Mouse (Mus musculus) kidney, adult 8-10 months (tissue): ENCODE measurements around the gene Them4.
"Not testable (repeated sequence)": the region's sequence is repeated elsewhere in the genome, so short reads cannot be mapped to it uniquely, and the experiment has no call there.

Source experiments
- DNase-seq, 2 experiments: peaks; one replicate each; pipeline ENCODE4 v3.0.0; 2022

Them4 gene

DNA sequence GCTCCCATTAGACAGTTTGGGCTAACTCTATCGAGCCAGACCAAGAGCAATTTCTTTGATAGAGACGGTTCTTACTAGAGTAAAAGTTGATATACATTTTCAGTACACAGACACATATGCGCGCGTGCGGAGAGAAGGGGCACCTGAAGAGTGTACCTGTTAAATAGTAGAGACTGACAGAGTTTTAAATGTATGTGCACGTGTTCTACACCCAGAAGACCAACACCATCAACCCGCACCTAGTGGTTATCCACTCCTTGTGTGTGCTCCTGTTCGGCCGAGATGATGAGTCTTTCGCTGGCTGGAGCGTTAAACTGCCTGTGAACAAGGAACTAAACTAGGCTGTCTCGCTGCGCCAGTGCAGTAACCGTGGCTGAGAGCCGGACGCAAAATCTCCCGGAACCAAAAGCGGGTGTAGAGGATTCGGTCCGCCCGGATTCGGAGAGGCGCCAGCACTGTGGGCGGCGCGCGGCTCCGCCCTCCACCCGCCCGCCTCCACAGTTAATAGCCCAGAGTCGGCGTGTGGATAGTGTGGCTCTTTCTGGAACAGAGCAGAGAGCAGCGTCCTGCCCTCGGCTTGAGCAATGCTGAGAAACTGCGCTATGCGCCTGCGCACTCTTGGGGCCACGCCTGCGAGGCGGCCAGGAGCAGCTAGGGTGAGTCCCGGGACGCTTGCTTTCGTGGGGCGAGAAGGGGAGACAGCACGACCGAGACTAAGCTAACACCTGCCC, at the start of gene Them4:
Gene Them4, plus strand, starts transcription at position 457 of the 731 bp plus-strand sequence.
- peak; percentile 98 for DNase-seq

DNA sequence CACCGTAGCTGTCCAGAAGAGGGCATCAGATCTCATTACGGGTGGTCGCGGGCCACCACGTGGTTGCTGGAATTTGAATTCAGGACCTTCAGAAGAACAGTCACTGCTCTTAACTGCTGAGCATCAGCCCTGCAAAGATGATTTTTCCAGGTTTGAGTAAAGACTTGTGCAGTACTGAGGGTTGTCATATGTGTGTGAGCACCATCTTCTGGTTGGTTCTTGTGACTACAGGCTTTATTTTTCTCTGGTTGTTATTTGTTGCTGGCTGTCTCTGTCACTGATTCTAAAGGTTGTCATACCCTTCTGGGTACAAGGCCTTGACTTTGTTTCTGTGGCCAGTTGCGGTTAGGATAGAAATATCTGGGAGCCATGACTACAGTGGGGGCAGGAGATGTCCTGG, 49.3 kb upstream of the Them4 start:
- peak; percentile 5 to 10 for DNase-seq

DNA sequence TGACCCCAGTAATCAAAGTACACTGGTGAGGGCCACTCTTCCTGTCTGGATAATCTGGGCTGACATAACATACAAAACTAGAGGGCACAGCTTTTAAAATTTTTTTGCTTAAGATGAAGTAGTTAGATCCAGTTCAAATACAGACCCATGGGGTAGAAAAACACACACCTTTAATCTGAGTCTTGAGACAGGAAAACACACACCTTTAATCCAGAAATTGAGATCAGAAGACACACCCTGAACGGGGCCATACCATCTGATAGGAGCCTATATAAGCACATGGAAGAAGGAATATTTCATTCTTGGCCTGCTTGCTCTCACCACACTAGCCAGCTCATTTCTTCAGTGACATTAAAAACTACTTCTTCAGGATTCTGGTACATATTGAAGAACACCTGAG, 46.2 kb upstream of the Them4 start, which contains the start of gene Gm4778:
Gene Gm4778, plus strand, starts transcription at position 301 of the 400 bp plus-strand sequence.
- not testable (repeated sequence) for DNase-seq

DNA sequence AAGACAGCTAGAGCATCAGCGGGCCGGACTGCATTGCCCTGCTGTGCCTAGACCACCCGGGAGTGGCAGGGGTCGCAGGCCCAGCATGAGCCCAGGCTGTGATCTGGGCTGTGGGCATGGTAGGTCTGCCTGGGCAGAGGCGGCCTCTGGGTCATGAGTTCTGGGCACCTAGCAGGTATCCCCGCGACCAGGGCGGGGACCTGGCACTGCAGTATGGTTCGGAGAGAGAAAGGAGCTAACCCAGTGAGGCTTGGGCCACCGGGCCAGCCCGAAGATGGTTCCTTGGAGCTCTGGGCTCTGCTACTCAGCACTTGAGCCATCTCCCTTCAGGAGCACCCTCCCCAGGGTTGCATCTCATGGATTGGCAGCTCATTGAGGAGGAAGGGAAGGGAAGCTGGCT, 33.9 kb upstream of the Them4 start:
- DNase-seq, result peak in 1 of 2 experiments; percentile 19

DNA sequence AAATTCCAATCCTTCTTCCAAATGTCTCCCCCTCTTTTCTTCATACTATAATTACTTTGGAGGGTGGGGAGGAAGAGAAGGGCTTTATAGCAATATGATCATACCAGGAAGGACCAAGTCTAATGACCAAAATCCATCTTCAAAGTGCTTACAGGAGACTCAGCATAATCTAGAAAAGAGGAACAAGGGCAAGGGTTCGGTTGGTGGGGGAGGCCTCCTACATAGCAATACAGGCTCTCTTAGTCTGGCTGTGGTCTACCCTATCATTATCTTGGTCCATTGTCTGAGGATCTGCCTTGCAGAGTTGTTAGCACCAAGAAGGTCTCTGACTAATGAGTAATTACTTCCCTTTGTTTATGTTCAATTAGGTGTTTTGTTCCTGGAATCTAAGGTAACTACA, 4.4 kb upstream of the Them4 start:
- no peak for DNase-seq

DNA sequence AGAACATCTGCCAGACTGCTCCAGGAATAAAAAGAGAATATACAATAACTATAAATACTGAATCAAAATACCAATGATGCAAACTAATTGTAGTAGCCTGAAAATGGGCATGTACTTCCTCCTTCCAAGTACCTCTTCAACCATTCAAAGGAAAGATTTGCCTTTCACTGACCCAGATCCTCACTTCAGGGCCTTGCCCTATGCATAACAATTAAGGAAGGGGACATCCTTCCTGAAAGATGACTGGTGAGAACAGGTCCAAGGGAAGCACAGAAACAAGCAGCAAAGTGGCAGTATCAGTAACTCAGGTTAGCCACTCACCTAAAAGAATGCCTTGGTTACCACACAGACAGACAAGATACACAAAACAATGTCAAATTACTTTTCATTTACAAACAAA, 2.9 kb upstream of the Them4 start:
- DNase-seq, result no peak

DNA sequence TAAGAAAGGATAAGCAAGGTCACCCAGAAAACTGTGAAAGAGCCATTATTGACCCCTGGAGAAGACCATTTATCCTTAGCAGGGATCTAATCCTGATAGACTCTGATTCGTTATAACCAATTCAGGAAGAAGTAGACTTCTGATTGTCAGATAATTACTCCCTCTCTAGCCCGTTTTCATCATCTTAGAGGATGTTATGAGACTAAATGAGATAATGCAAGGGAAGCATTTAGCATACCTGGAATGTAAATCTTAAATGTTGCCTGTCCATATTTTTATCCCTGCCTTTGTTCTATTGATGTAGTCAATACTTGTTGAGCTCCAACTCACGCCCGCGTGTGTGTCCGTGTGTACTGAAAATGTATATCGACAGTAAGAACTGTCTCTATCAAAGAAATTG, 602 bp downstream of the Them4 start:
- no peak for DNase-seq

DNA sequence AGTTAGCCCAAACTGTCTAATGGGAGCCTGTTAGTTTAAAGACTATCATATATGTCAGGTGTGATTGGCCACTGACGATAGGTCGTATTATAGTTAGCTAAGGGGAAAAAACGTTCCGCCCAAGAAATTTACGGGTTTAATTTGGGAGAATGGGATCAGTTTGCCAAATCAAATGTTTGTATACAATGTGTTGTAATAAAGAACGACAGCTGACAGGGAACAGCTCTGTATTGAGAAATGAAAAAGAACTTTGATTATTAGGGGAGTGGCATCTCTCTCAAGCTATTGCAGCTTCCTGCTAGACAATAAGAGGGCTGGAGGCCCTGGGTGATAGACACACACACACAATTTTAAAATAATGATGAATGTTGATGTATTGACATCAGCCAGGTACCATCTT, 1.0 kb downstream of the Them4 start:
- no peak for DNase-seq

DNA sequence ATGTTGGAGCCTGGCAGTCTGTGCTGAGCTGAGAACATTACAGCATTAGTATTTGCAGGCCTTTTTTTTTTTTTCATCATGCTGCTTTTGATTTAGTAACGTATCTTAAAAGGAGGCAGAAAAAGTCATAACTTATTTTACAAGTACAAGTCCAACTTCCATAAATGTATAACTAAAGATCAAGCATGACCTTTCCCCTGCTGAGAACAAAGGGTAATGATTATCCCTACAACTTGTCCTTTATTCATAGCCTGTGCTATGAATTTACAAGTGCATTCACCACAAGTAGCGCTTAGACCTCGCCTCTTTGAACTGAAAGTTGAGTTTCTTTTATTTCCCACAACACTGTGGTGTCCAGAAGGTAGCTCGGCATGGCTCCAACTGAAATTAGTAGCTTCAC, 1.5 kb downstream of the Them4 start:
- peak; percentile 15 to 53 for DNase-seq

DNA sequence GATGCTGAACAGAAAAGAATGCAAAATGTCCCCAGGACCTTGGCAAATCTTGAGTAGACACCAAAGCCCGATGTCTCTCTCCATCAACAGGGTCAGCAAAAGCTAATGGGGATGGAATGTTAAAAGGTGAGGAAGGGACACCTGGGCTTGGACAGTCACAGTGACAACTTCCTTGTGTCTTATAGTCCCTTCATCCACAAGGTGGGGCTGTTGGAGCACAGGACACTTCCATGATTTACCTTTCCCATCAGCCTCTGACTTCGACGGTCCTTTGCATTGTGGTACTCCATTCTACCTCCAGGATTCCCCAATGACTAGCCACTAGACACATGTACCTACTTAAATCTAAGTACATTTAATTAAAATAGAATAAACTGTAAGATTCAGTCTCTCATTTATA, 18.8 kb downstream of the Them4 start:
- DNase-seq, result peak in 1 of 2 experiments; percentile 15

DNA sequence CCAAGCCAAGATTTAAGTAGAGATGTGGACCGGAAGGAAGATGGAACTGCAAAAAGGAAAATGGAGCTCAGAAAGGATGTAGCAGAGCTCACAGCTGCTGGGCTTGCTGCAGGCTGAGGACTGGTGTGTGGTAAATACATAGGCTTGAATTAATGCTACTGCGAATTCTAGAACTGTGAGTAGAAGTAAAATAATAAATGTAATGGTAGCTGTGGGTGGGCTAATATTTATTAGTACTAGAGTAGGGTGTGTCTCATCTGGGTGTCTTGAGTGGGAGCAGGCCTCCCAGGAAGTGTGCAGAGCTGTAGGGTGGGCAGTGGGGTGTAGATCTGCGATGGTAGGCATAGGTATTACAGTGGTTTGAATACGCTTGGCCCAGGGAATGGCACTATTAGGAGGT, 24.6 kb downstream of the Them4 start:
- DNase-seq, result no peak

DNA sequence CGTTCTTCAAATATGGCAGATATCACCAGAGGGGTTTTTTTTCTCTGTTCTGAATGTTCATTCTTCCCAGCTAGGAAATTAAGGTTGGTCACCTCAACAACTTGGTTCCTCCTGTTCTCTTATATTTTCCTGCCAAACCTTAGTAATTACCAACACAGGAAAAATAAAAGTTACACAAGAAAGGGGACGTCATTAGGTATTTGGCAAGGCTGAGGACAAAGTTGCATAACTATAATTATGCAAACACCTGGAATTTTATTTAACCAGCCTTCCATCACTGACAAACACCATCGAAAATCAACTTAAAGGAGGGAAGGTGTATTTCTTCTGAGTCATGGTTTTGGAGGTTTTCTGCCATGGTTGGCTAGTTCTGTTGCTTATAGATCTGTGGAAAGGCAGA, 28.6 kb downstream of the Them4 start:
- DNase-seq, result no peak

DNA sequence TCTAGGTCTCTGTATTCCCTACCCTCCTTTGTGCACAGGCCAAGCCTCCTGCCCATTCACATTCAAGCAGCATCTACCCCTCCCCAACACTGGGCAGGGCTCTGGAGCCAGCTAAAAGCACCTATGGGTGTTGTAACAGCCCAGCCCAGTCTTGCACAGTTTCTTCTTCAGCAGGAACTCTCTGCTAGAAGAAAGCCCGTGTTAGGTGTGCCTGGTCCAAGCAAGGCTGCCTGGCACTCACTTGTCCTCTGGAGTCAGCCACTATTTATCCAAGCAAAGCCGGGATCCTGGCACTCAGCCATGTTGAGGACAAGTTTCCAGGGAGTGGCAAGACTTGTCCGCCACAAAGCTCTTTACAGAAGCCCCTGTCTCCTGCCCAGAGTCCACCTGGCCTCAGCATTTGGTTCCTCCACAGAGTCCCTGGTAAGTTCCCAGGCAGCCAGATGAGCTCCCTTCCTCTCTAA, 32.1 kb downstream of the Them4 start, which contains the start of gene Them5:
Gene Them5, plus strand, starts transcription at position 141 of the 464 bp plus-strand sequence.
- no peak for DNase-seq

DNA sequence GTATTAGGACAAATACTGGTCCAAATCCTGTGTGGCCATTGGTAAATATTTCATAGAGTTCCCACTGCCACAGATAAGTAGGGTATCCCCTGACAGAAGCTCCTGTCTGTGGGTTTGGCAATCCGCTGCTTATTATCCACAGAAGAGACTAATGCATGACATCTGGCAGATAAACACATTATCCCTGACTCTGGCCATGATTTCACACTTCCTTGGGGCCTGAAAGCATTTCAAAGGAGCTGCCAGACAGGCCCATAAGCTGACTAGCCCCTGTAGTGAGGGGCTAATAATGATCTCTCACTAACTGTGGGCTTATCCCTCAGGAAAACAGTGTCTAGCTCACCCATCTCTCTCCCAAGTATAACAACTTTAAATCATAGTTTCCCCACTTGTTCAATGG, 32.7 kb downstream of the Them4 start:
- no peak for DNase-seq

DNA sequence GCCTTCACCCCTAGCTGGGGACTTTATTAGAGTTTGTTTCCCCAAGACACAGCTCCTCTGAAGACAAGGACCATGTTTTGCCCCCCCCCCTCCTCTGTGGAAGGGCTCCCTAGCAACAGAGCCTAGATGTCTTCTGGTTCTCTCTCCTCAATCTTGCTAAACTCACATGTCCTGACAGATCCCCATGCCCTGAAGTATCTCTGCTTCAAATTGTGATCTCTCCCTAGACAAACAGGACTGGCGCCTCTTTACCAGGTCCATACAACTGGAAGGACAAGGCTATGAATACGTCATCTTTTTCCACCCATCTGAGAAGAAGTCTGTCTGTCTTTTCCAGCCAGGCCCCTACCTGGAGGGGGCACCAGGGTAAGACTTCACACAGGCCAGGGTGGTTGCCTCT, 34.3 kb downstream of the Them4 start:
- DNase-seq, result no peak

DNA sequence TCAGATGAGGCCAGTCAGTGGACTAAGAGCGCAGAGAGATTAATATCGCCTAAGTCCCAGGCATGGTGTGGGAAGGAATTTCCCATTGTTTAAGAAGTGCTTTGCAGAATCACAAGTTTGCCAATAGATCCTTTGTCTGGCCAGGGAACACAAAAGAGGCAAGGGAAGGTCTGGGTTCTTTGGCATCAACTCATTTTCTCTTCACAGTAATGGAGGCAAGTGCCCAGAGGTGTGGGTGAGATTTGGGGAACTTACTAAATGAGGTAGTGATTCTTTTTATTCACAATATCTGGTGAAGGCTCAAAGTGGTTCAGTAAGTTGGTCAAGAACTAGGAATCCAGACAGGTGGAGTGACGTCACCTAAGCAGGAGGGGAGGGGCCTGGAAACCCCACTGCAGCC, 35.0 kb downstream of the Them4 start:
- DNase-seq, result no peak

DNA sequence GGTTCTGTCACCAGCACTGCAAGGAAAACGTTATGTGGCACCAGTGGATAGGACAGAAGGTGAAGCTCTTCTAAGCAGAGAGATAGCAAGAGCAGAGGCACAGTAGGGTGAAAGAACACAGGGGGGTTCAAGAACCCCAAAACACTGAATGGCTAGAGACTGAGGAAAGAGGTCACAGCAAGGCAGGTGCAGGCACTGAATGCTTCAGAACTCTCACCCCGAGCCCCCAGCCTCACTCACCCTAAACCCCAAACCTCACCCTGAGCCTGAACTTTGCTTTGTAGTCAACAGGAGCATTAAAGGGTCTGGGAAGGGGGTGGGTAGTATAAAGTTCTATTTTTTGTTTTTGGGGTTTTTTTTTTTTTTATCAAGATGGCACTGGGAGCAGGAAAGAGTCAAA, 38.3 kb downstream of the Them4 start:
- DNase-seq, result no peak

DNA sequence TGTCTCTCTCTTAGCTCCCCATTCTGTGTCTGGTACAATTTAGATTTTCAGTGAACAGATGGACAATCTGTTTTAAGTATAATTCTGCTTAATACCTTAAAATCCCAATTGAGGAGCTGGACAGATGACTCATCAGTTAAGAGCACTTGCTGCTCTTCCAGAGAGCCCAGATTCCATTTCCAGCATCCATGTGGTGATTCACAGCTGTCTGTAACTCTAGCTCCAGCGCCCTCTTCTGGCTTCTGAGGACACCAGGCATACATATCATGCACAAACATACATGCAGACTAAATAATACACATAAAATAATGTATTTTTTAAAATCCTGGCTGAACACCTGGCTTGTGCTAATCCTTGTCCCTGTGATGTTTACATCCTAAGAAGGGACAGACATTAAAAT, 50.9 kb downstream of the Them4 start:
- DNase-seq, result peak in 1 of 2 experiments; percentile 38

DNA sequence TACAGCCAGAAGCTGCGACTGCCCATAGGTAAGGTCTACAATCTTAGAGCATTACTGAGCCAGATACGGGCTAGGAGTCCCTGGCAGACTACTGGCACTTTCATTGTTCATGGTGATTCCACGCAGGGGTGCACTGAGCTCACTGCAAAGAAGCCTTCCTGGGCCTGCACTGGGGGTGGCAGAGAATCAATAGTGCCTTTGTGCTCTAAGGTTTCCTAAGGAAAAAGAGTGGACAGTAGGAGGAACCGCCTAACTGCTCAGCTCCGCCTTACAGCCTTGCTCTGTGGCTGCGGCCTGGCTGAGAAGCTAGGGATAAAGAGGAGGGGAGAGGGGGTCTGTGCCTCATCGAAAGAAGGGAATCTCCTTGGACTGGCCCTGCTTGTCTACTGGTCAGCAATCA, 52.2 kb downstream of the Them4 start, which contains the start of gene C2cd4d:
Gene C2cd4d, plus strand, starts transcription at position 301 of the 400 bp plus-strand sequence.
- no peak for DNase-seq

DNA sequence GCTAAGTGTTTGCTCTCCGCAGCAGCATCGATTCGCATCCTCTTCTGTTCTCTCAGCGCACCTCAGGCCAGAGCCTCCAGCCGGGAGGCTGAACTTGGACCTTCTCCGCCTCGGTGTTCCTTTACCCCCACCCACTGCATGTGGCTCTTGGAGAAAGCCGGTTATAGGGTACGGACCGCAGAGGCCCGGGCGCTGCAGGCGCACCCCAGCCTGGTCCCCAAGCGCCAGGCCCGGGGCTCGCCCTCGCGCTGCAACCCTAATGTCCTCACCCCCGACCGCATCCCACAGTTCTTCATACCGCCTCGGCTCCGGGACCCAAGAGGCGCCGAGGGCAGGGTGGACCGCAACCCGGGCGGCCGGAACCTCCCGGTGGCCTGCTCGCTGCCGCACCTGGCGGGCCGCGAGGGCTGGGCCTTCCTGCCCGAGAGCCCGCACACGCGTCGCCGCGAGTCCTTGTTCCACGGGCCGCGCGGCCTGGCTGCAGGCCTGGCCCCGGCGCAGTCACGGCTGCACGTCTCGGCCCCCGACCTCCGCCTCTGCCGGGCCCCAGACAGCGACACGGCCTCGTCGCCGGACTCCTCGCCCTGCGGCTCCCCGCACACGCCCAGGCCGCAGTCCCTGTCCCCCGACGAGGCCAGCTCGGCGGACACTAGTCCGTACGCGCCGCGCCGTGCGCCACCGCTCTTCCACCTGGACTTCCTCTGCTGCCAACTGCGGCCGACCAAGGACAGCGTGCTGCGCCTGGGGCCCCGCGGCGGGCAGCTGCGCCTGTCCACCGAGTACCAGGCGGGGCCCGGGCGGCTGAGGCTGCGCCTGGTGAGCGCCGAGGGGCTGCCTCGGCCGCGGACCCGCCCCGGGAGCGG, 53.6 kb downstream of the Them4 start:
- DNase-seq, result peak in 1 of 2 experiments; percentile 33

DNA sequence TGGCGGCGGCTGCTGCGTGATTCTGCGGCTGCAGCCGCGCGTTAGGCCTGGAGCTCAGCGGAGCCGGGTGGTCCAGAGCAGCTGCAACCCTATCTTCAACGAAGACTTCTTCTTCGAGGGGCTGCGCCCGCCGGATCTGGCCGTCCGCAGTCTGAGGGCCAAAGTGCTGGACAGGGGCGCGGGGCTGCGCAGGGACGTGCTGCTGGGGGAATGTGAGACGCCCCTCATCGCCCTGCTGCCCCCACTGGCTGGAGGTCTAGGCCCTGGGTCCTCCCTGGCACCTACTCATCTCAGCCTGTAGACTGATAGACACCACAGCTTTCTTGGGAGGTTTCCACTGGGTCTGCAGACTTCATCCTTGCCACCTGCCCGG, 54.3 kb downstream of the Them4 start:
- no peak for DNase-seq

DNA sequence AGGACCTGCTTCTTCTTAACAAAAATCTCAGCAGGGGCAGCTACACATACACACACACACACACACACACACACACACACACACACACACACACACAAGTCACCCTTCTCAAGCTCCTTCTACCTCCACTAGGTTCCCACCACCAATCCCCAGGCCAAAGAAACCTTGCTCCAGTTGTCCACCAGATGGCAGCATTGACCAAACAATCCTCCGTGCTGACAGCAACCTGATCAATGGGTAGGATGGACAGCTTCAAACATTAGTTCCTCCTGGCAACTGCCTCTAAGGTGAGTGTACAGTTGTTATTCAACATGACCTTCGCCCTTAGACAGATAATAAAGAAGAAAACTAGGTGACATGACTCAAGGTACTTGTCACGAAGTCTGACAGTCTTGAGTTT, 56.9 kb downstream of the Them4 start:
- peak; percentile 80 to 85 for DNase-seq

DNA sequence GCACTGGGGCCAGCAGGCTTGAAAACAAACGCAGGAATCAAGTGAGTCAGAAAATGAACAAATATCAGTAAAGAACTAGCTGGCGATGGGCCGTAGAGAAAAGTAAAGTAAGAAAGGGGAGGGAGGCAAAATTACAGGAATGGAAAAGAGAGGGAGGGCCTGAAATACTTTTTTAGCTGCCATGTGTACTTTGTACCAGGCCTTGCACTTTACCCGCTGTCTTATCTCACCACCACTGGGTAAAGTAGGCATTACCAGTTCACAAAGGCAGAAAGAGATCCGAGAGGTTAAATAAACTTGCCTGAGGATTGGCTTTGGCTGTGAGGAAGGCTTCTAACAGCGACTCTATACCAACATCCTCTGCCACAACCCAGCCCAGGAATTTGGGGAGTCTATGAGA, 57.6 kb downstream of the Them4 start:
- peak in 1 of 2 experiments; percentile 29 for DNase-seq

DNA sequence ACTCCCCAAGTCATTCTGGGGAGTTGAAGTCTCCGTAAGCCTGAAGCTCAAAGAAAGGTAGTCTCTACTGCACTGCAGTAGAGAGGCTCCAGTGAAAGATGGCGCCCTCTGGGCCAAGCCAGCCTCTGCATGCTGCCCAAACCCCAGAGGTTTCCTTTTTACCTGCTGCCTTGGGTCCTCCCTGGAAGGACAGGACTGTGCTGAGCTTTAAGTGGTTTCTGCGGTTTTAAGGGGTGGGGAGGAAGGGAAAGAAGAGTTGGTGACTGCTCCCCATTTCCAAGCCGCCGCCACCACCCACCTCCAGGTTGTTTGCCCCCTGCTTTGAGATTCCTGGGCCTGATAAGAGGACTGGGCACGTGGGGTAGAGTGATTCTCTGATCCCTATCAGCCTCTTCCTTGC, 58.7 kb downstream of the Them4 start:
- no peak for DNase-seq
